Mouse (Mus musculus): ENCODE measurements around the gene Pi4k2a. TPM values are rescaled to one million over a fixed set of nuclear protein-coding genes. Genes with fewer than 3 reads are reported as not detected.

Pi4k2a gene
- polyA plus RNA-seq, 1 experiment from 2014 or later: 28.2 TPM

DNA sequence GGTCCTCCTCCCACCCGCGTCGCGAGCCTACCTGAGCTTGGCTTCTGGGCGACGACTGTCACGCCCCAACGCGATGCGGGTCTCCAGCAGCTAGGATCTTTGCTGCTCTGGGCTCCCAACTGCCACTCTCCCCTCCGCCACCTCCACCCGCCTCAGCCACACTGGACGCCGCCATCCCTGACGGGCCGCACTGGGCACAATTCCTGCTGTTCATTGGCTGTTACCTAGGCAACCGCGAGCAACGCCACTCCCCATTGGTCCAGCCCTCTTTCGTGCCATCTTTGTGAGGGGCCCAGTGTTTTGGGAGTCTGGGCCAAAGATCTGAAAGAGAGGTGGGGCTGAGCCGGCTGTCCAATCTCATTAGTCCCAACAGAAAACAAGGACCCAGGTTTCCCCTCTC, 4.1 kb upstream of the Pi4k2a start, which contains the start of gene Morn4:
TSS of gene Morn4 (minus strand) at position 192 of the 400 bp plus-strand sequence.
- H3K27ac ChIP-seq: peak within 1 kb of the TSS; percentile 91
- H3K36me3 ChIP-seq: no peaks in the 10 kb centered on the region
- DNase-seq (ENCODE audit: low spot score): peak; percentile 96
- peaks cover 30% of the 10 kb centered on the region for H3K4me1 ChIP-seq (replicated peaks)
- H3K4me3 ChIP-seq: peak within 1 kb of the TSS; percentile 88
- under 1% methylated on average over 21 of the region's 21 CpGs for WGBS
- H3K9me3 ChIP-seq: no peaks in the 10 kb centered on the region
- no peaks in the 10 kb centered on the region for H3K27me3 ChIP-seq (ENCODE audit: insufficient read depth, poor library complexity, severe bottlenecking)

DNA sequence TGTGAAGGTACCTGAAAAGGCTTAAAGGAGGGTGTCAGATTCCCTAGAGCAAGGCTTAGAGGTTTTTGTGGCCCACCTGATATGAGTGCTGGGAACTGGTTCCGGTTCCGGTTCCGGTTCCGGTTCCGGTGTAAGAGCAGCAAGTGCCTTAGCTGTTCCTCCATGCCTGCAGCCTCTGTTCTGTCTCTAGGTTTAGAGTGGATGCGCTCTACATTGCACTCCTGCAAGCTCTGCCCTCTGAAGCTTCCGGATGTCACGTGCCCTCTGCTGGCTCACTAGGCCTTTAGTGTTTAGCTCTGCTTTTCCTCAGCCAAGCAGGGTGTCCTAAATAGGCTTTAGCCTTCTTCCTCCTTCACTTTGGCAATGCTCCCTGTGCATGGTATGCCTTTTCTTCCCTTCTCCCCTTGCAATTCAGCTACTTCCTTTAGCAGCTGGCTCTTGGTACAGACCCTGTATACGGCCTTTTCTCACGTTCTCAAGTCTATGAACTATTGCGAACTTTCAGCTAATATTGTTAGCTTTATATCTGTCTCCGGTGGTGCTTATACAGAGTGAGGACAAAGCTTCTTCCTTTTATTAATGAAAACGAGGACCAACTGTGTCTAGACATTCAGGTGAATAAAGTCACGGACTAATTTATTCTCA, 1.0 kb upstream of the Pi4k2a start:
- WGBS: 25% methylated on average over 14 of the region's 14 CpGs
- H3K36me3 ChIP-seq: peaks cover 15% of the 10 kb centered on the region
- H3K9me3 ChIP-seq: no peaks in the 10 kb centered on the region
- DNase-seq (ENCODE audit: low spot score): peak; percentile 57
- H3K27me3 ChIP-seq (ENCODE audit: insufficient read depth, poor library complexity, severe bottlenecking): no peaks in the 10 kb centered on the region
- H3K4me3 ChIP-seq: peak overlapping the region; percentile 80
- H3K27ac ChIP-seq: peak overlapping the region; percentile 81
- H3K4me1 ChIP-seq (replicated peaks): peaks cover 42% of the 10 kb centered on the region

DNA sequence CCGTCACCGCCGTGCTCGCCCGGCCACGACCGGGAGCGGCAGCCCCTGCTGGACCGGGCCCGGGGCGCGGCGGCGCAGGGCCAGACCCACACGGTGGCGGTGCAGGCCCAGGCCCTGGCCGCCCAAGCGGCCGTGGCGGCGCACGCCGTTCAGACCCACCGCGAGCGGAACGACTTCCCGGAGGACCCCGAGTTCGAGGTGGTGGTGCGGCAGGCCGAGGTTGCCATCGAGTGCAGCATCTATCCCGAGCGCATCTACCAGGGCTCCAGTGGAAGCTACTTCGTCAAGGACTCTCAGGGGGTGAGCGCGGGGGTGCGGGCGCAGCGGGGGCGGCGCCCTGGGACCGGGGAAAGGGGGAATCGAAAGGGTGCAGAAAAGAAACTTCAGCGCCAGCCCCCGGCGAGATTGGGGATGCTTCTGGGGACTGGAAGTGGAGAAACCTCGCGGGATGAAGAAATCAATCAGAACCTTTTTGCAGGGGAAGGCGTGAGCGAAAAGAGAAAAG, 419 bp downstream of the Pi4k2a start:
- under 1% methylated on average over 52 of the region's 52 CpGs for WGBS

DNA sequence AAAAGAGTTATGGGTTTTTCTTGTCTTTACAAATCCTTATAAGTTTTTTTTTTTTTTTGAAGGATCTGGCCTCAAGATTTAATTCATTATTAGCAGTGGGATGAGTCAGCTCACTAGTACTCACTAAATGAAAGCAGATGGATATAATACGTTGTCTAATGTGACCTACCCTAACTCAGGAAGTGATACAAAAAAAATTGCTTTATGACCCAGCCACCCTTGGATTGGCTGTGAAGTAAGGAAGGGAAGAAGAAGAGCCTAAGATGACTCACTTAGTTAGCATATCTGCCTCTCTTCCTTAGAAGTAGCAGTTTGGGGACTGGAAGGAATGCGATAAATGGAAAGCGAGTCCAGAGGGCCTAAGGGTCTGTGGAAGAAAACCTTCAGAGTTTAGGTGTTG, 9.1 kb downstream of the Pi4k2a start:
- no peaks in the 10 kb centered on the region for H3K4me1 ChIP-seq (replicated peaks)
- H3K4me3 ChIP-seq: no peak overlapping the region
- H3K9me3 ChIP-seq: no peaks in the 10 kb centered on the region
- no peaks in the 10 kb centered on the region for H3K27me3 ChIP-seq (ENCODE audit: insufficient read depth, poor library complexity, severe bottlenecking)
- WGBS: 93% methylated on average over 3 of the region's 3 CpGs
- DNase-seq (ENCODE audit: low spot score): no peak
- H3K36me3 ChIP-seq: peaks cover 62% of the 10 kb centered on the region
- no peak overlapping the region for H3K27ac ChIP-seq

More for the DNA sequence above, 419 bp downstream of the Pi4k2a start:
- peak overlapping the region; percentile 91 for H3K27ac ChIP-seq
- H3K4me1 ChIP-seq (replicated peaks): peaks cover 36% of the 10 kb centered on the region
- H3K36me3 ChIP-seq: peaks cover 28% of the 10 kb centered on the region
- H3K4me3 ChIP-seq: peak overlapping the region; percentile 80
- no peaks in the 10 kb centered on the region for H3K27me3 ChIP-seq (ENCODE audit: insufficient read depth, poor library complexity, severe bottlenecking)
- H3K9me3 ChIP-seq: no peaks in the 10 kb centered on the region
- DNase-seq (ENCODE audit: low spot score): no peak

DNA sequence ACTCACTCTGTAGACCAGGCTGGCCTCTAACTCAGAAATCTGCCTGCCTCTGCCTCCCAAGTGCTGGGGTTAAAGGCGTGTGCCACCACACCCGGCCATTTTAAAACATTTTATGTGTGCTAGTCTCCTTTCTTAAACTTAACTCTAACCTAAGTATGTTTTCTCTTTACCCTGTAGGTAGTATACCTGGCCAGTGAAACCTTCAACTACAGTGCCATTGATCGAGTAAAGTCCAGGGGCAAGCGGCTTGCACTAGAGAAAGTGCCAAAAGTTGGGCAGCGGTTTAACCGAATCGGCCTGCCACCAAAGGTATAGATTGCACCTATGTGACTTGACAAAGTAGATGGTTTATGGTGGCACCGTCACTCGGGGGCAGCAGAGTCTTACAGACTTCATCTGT, 14.4 kb downstream of the Pi4k2a start:
- no peaks in the 10 kb centered on the region for H3K9me3 ChIP-seq
- WGBS: 95% methylated on average over 9 of the region's 9 CpGs
- peaks cover 61% of the 10 kb centered on the region for H3K36me3 ChIP-seq
- H3K4me1 ChIP-seq (replicated peaks): no peaks in the 10 kb centered on the region
- no peak overlapping the region for H3K27ac ChIP-seq
- no peak for DNase-seq (ENCODE audit: low spot score)
- H3K27me3 ChIP-seq (ENCODE audit: insufficient read depth, poor library complexity, severe bottlenecking): no peaks in the 10 kb centered on the region
- H3K4me3 ChIP-seq: no peak overlapping the region

DNA sequence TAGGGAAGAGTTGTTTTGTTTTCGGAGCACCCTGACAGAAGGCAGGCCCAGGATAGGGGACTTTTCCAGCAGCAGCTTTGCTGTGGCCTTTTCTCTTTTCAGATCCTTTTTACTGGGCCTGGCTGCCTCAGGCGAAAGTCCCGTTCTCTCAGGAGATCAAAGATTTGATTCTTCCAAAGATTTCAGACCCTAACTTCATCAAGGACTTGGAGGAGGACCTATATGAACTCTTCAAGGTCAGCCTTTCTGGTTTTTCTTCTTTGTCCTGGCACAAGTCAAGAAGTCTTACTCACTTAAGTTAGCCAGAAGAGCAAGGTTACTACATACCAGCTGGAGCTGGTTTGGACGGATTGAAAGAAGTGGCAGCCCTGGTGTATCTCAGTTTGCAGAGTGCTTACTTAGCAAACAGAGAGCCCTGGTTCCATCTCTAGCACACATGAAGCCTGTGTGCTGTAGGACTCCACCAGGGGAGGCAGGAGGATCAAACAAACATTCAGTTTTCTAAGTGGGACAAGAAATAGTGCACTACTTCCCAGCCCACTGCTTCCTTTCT, 25.6 kb downstream of the Pi4k2a start:
- DNase-seq (ENCODE audit: low spot score): no peak
- Histone ChIP-seq H3K27ac (no peak overlapping the region), H3K36me3 (peaks cover 86% of the 10 kb centered on the region), H3K9me3 (no peaks in the 10 kb centered on the region), H3K27me3 (ENCODE audit: insufficient read depth, poor library complexity, severe bottlenecking) (no peaks in the 10 kb centered on the region), H3K4me3 (no peak overlapping the region), H3K4me1 (replicated peaks) (no peaks in the 10 kb centered on the region)
- 91% methylated on average over 4 of the region's 4 CpGs for whole genome bisulfite sequencing

DNA sequence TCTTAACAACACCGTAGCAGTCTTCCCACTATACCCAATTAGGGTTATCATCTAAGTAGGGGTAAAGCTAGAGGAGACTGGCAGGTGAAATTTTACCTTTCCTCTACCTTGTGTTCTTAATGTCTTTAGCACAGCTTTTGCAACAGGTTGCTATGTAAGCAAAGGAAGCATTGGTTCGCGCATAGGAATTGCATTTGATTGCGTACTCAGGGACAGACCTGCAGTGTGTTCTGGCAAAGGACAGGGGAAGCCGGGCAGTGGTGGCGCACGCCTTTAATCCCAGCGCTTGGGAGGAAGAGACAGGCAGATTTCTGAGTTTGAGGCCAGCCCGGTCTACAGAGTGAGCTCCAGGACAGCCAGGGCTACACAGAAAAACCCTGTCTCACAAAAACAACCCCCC, 27.9 kb downstream of the Pi4k2a start:
- H3K4me1 ChIP-seq (replicated peaks): no peaks in the 10 kb centered on the region
- peaks cover 99% of the 10 kb centered on the region for H3K36me3 ChIP-seq
- no peak overlapping the region for H3K27ac ChIP-seq
- H3K27me3 ChIP-seq (ENCODE audit: insufficient read depth, poor library complexity, severe bottlenecking): no peaks in the 10 kb centered on the region
- no peak for DNase-seq (ENCODE audit: low spot score)
- 94% methylated on average over 9 of the region's 9 CpGs for WGBS
- no peaks in the 10 kb centered on the region for H3K9me3 ChIP-seq
- no peak overlapping the region for H3K4me3 ChIP-seq

DNA sequence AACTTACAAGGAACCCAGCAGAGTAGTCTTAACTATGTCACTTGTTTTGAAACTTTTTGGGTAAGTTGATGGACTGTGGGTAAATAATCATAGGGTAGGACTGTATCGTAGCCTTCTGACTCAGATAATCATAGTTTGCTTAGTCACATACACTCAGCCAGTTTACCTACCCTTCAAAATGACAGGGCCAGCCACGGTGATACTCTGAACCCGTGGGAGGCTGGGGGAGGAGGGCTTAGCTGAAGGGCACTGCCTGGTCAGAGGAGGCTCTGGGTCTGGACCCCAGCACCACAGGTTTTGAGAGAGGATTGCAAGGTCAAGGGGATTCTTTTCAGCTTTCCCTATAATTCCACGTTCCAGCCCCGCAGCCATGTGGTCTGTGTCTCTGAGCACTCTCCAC, 28.3 kb downstream of the Pi4k2a start:
- Histone ChIP-seq H3K36me3 (peaks cover 99% of the 10 kb centered on the region), H3K27ac (no peak overlapping the region), H3K9me3 (no peaks in the 10 kb centered on the region), H3K4me1 (replicated peaks) (no peaks in the 10 kb centered on the region), H3K4me3 (no peak overlapping the region), H3K27me3 (ENCODE audit: insufficient read depth, poor library complexity, severe bottlenecking) (no peaks in the 10 kb centered on the region)
- WGBS: 89% methylated on average over 5 of the region's 5 CpGs
- no peak for DNase-seq (ENCODE audit: low spot score)

DNA sequence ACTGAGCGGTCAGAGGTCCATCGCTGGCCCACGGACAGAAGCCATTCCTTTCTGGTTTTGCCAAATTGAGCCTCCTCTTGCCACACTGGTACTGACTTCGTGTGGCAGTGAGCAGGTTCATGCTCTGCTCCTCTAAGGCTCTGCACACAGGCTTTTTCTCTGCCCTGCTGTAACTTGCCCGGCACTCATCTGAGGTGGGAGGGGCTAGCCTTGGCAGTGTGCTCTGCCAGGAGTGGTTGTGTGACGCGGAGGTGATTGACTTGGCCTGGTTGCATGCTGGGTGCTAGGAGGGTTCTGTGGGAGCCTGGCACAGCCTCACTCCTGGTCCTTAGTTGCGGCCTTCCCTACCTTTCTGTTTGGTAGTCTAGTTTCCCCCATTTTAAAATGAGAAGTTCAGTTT, 30.2 kb downstream of the Pi4k2a start:
- Histone ChIP-seq H3K4me1 (replicated peaks) (0 out of 2 replicates have a peak, but pooled peaks cover 4% of the 10 kb centered on the region), H3K36me3 (peaks cover 97% of the 10 kb centered on the region), H3K4me3 (no peak overlapping the region), H3K27ac (no peak overlapping the region), H3K27me3 (ENCODE audit: insufficient read depth, poor library complexity, severe bottlenecking) (no peaks in the 10 kb centered on the region), H3K9me3 (no peaks in the 10 kb centered on the region)
- DNase-seq (ENCODE audit: low spot score): no peak
- 97% methylated on average over 8 of the region's 8 CpGs for WGBS

DNA sequence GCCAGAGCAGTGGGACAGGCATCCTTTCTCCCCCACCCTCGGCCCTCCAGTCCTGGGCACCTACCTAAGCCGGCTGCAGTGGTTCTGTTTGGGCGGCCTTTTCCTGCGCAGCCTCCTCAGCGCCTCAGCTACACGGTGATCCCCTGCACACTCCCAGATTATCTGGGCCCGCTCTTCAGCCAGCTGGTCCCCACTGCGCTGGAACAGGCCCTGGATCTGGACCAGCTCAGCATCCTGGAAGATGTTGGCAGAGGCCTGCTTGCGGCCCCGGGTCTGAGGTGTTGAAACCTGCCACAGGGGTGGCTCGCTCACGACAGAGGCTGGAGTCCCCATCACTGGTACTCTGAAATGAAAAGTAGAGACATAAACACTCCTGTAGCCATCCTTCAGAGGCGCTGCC, 34.4 kb downstream of the Pi4k2a start:
- H3K9me3 ChIP-seq: no peaks in the 10 kb centered on the region
- H3K4me1 ChIP-seq (replicated peaks): peaks cover 22% of the 10 kb centered on the region
- H3K27ac ChIP-seq: no peak overlapping the region
- no peak overlapping the region for H3K4me3 ChIP-seq
- H3K27me3 ChIP-seq (ENCODE audit: insufficient read depth, poor library complexity, severe bottlenecking): peaks cover 12% of the 10 kb centered on the region; the same call in 1 of the 2 replicates
- WGBS: 88% methylated on average over 13 of the region's 13 CpGs
- no peak for DNase-seq (ENCODE audit: low spot score)
- peaks cover 55% of the 10 kb centered on the region for H3K36me3 ChIP-seq

DNA sequence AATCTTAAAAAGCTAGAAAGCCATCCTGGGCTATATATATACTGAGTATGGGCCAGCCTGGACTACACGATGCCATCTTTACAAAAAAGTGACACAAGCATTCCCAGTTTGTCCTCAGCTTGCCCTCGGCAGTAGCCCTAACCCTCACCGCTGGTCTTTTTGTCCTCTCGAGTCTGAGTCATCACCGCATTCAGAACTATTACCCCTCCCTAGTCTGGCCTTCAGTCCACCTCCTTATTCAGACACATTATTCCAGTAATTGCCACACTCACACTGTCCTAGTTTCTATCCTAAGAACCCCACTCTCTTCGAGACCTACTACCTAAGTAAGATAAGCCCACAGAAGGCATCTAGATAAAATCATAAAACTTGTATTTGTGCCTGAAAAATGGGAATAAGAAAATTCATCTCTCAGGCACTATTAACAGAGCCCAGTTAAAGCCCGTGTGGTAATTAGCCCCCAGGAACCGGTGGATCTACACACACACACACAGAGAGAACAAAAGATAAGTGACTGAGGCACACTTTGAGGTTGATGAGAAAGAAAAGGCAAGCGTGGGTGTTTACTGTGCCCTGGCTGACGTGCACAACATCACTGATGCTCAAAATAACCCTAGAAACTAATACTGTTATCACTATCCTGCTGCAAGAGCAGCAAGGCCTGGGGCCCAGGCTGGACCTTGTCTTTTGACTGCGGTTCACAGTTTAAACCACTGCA, 35.4 kb downstream of the Pi4k2a start:
- Histone ChIP-seq H3K9me3 (no peaks in the 10 kb centered on the region), H3K4me3 (no peak overlapping the region), H3K27me3 (ENCODE audit: insufficient read depth, poor library complexity, severe bottlenecking) (peaks cover 17% of the 10 kb centered on the region; the same call in 1 of the 2 replicates), H3K36me3 (peaks cover 46% of the 10 kb centered on the region), H3K27ac (no peak overlapping the region), H3K4me1 (replicated peaks) (peaks cover 29% of the 10 kb centered on the region)
- DNase-seq (ENCODE audit: low spot score): no peak
- 85% methylated on average over 11 of the region's 11 CpGs for WGBS

DNA sequence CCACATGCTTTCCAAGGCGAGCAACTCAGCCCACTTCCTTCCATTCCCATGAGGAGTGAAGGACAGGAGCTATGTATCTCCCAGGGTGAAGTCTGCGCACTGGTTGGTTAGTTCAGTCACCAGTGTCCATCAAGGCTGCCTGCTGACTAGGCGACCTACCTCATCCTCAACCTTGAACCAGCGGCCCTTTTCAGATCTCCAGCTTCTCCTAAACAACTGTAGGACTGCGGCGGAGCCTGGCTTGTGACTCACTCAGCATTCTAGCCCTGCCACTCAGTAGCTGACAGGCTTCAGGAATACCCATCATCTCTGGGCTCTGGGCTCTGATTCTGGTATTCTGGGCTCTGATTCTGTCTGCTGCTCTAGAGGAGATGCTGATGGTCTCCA, 35.9 kb downstream of the Pi4k2a start:
- Histone ChIP-seq H3K4me1 (replicated peaks) (peaks cover 29% of the 10 kb centered on the region), H3K9me3 (no peaks in the 10 kb centered on the region), H3K4me3 (no peak overlapping the region), H3K27ac (no peak overlapping the region), H3K27me3 (ENCODE audit: insufficient read depth, poor library complexity, severe bottlenecking) (peaks cover 17% of the 10 kb centered on the region; the same call in 1 of the 2 replicates), H3K36me3 (peaks cover 40% of the 10 kb centered on the region)
- no peak for DNase-seq (ENCODE audit: low spot score)
- 86% methylated on average over 6 of the region's 6 CpGs for WGBS

DNA sequence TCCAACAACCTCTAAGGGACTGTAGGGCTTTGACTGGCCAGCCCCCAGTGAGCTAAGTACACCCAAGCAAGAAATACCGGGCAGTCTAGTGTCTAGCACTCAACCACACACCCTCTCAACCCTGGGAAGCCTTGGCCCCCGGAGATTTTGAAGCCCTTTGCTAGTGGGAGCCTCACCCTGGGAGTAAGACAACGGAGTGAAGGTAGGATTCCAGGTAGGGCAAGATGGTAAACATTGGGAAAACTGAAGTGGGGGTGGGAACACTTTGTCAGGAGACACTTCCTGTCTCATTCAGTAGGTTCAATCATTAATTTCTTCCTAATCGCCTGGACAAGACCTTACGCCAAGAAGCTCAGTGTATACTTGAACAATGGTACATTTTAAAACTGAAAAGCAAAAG, 36.8 kb downstream of the Pi4k2a start:
- H3K4me3 ChIP-seq: no peak overlapping the region
- 90% methylated on average over 5 of the region's 5 CpGs for WGBS
- no peak for DNase-seq (ENCODE audit: low spot score)
- H3K36me3 ChIP-seq: peaks cover 32% of the 10 kb centered on the region
- H3K27ac ChIP-seq: no peak overlapping the region
- H3K4me1 ChIP-seq (replicated peaks): peaks cover 29% of the 10 kb centered on the region
- H3K27me3 ChIP-seq (ENCODE audit: insufficient read depth, poor library complexity, severe bottlenecking): peaks cover 17% of the 10 kb centered on the region; the same call in 1 of the 2 replicates
- no peaks in the 10 kb centered on the region for H3K9me3 ChIP-seq

Measured in hindbrain, embryonic 10.5 days (tissue).